ENCODE assay signal across 12 mouse cellular contexts in the genomic region with DNA sequence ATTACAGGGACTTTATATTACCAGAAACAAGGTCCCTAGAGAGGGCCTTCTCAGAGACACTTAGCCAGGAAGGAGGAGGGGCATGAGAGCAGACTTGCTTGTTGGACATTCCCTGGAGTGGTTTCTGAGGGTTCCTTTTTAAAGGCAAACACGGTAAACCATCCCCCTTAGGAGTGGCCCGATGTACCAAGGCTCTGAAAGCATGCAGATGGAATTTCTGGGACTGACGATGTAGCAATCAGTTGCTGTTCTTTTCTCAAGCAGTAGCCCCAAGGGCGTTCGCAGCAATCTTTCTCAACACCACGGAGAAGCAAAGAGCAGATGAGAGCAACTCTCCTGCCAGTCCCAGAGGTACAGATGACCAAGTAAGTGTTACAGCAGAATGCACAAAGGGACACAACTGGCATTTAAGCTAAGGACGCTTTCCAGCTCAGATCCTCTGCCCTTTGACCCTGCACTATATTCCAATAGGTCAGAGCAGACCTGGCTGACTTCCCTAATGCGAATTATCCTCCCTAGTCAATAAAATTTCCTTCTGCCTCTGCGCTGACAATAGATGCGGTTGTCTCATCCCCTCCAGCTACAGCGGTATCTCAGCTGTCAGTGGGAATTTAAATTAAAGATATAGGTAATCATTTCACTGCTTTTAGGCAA.
A peak's percentile ranks its signal among the peaks of the same experiment; 100 is the strongest.
DNase-seq lines count a peak whose midpoint lies in the region; ATAC-seq lines count a peak whose summit lies in the region.
"Had no signal": no experiment of that assay in that cellular context is flagged by ENCODE, and none has a peak within 500 bp of the region (broad histone marks: within the 10 kb centered on the region; RNA-seq: fewer than 3 reads in every experiment).

No protein-coding gene starts in this region.

- H3K27me3 ChIP-seq in forebrain, embryonic 12.5 days = no peaks in the 10 kb centered on the region
- H3K27me3 ChIP-seq in forebrain, embryonic 14.5 days (replicated peaks; ENCODE audit: control insufficient read depth, insufficient read depth, low read length) = no peaks in the 10 kb centered on the region
- H3K27me3 ChIP-seq in midbrain, embryonic 14.5 days (ENCODE audit: control insufficient read depth, insufficient read depth, low read length) = no peaks in the 10 kb centered on the region
- no peaks in the 10 kb centered on the region for H3K27me3 ChIP-seq in forebrain, embryonic 15.5 days
- H3K27me3 ChIP-seq: intestine, embryonic 15.5 days; limb, embryonic 13.5 days had no signal

- no peak overlapping the region for H3K4me3 ChIP-seq in forebrain, embryonic 12.5 days (replicated peaks)
- H3K4me3 ChIP-seq in forebrain, embryonic 14.5 days (ENCODE audit: low read depth, low read length) = no peak overlapping the region
- no peak overlapping the region for H3K4me3 ChIP-seq in midbrain, embryonic 14.5 days (replicated peaks; ENCODE audit: low read depth, low read length)
- H3K4me3 ChIP-seq in forebrain, embryonic 15.5 days = no peak overlapping the region
- H3K4me3 ChIP-seq: intestine, embryonic 15.5 days; limb, embryonic 13.5 days had no signal

- H3K36me3 ChIP-seq in forebrain, embryonic 12.5 days (replicated peaks) = no peaks in the 10 kb centered on the region
- no peaks in the 10 kb centered on the region for H3K36me3 ChIP-seq in forebrain, embryonic 14.5 days (ENCODE audit: control insufficient read depth, insufficient read depth, low read length)
- no peaks in the 10 kb centered on the region for H3K36me3 ChIP-seq in midbrain, embryonic 14.5 days (ENCODE audit: control insufficient read depth, insufficient read depth, low read length)
- H3K36me3 ChIP-seq in forebrain, embryonic 15.5 days = no peaks in the 10 kb centered on the region
- H3K36me3 ChIP-seq: intestine, embryonic 15.5 days; limb, embryonic 13.5 days had no signal

- no peaks in the 10 kb centered on the region for H3K9me3 ChIP-seq in forebrain, embryonic 12.5 days
- no peaks in the 10 kb centered on the region for H3K9me3 ChIP-seq in forebrain, embryonic 14.5 days (replicated peaks; ENCODE audit: control insufficient read depth, low read length)
- H3K9me3 ChIP-seq in midbrain, embryonic 14.5 days (ENCODE audit: control insufficient read depth, low read length) = no peaks in the 10 kb centered on the region
- no peaks in the 10 kb centered on the region for H3K9me3 ChIP-seq in forebrain, embryonic 15.5 days
- H3K9me3 ChIP-seq: intestine, embryonic 15.5 days; limb, embryonic 13.5 days had no signal

- 0 out of 2 replicates have a peak, but pooled peaks have one; percentile 27 for ATAC-seq in forebrain, embryonic 12.5 days (ENCODE audit: low FRiP score)
- ATAC-seq in forebrain, embryonic 14.5 days = no peak
- no peak for ATAC-seq in midbrain, embryonic 14.5 days (ENCODE audit: low FRiP score, low TSS enrichment)
- no peak for ATAC-seq in forebrain, embryonic 15.5 days (replicated peaks)
- ATAC-seq: intestine, embryonic 15.5 days had no signal

- H3K4me2 ChIP-seq in forebrain, embryonic 12.5 days = no peak overlapping the region
- H3K4me2 ChIP-seq in forebrain, embryonic 14.5 days (ENCODE audit: low read length) = no peak overlapping the region
- 0 out of 2 replicates have a peak overlapping the region, but pooled peaks have one; percentile 3 for H3K4me2 ChIP-seq in midbrain, embryonic 14.5 days (ENCODE audit: low read length)
- no peak overlapping the region for H3K4me2 ChIP-seq in forebrain, embryonic 15.5 days (replicated peaks)
- H3K4me2 ChIP-seq: intestine, embryonic 15.5 days; limb, embryonic 13.5 days had no signal

- DNase-seq in forebrain, embryonic 14.5 days (ENCODE audit: low spot score) = no peak
- DNase-seq in embryo, embryonic 11 days = peak; percentile 42
- DNase-seq in heart, postnatal 4 days = peak; percentile 11
- peak; percentile 40 for DNase-seq in midbrain, embryonic 14.5 days
- DNase-seq in ovary, postnatal 36 days (ENCODE audit: low spot score) = no peak
- DNase-seq in cerebellum, adult 18-20 months = no peak
- DNase-seq: B cell, adult 2 months; thymus, adult 18-20 months had no signal

- peaks cover 6% of the 10 kb centered on the region; the same call in 1 of the 2 replicates for H3K4me1 ChIP-seq in forebrain, embryonic 12.5 days
- no peaks in the 10 kb centered on the region for H3K4me1 ChIP-seq in forebrain, embryonic 14.5 days (ENCODE audit: control insufficient read depth, insufficient read depth, low read length)
- H3K4me1 ChIP-seq in midbrain, embryonic 14.5 days (ENCODE audit: control insufficient read depth, insufficient read depth, low read length) = peaks cover 9% of the 10 kb centered on the region; the same call in 1 of the 2 replicates
- no peaks in the 10 kb centered on the region for H3K4me1 ChIP-seq in forebrain, embryonic 15.5 days
- H3K4me1 ChIP-seq: intestine, embryonic 15.5 days; limb, embryonic 13.5 days had no signal

- no peak overlapping the region for H3K9ac ChIP-seq in forebrain, embryonic 12.5 days
- no peak overlapping the region for H3K9ac ChIP-seq in forebrain, embryonic 14.5 days (ENCODE audit: low read length)
- H3K9ac ChIP-seq in midbrain, embryonic 14.5 days (replicated peaks; ENCODE audit: low read length) = no peak overlapping the region
- no peak overlapping the region for H3K9ac ChIP-seq in forebrain, embryonic 15.5 days (replicated peaks)
- H3K9ac ChIP-seq: intestine, embryonic 15.5 days; limb, embryonic 13.5 days had no signal

- no peak overlapping the region for H3K27ac ChIP-seq in forebrain, embryonic 12.5 days
- no peak overlapping the region for H3K27ac ChIP-seq in forebrain, embryonic 14.5 days (ENCODE audit: low read depth, low read length)
- peak overlapping the region; percentile 37; the same call in 1 of the 2 replicates for H3K27ac ChIP-seq in midbrain, embryonic 14.5 days (replicated peaks; ENCODE audit: low read depth, low read length)
- H3K27ac ChIP-seq in forebrain, embryonic 15.5 days (replicated peaks) = no peak overlapping the region
- H3K27ac ChIP-seq: intestine, embryonic 15.5 days; limb, embryonic 13.5 days had no signal

- WGBS in forebrain, embryonic 12.5 days = 66% methylated on average over 11 of the region's 11 CpGs
- 71% methylated on average over 11 of the region's 11 CpGs for WGBS in forebrain, embryonic 14.5 days
- WGBS in midbrain, embryonic 14.5 days = 38% methylated on average over 11 of the region's 11 CpGs
- 60% methylated on average over 11 of the region's 11 CpGs for WGBS in forebrain, embryonic 15.5 days

Comparison
In these comparisons a context has a peak if more than half of its experiments do, and no peak if none do; other contexts are left out.
1. DNase-seq: peak in embryo, embryonic 11 days (single experiment), heart, postnatal 4 days (single experiment) and midbrain, embryonic 14.5 days (single experiment); none in forebrain, embryonic 14.5 days (single experiment), ovary, postnatal 36 days (single experiment) and cerebellum, adult 18-20 months (0 of 2).